Mouse (Mus musculus): ENCODE data around the gene 9130230L23Rik. TPM values are rescaled to one million over a fixed set of nuclear protein-coding genes. Genes with fewer than 3 reads are reported as not detected.

Gene 9130230L23Rik
- polyA plus RNA-seq, 1 experiment from 2014 or later = not detected

- no peak overlapping the region for H3K4me2 ChIP-seq (ENCODE audit: low read length)
- H3K27ac ChIP-seq (ENCODE audit: low read length) = no peak overlapping the region
- ATAC-seq = no peak
- H3K4me3 ChIP-seq (ENCODE audit: low read depth, low read length) = no peak overlapping the region
- no peaks in the 10 kb centered on the region for H3K27me3 ChIP-seq (ENCODE audit: control insufficient read depth, insufficient read depth, low read depth, low read length)
- H3K9ac ChIP-seq (ENCODE audit: low read depth, low read length) = no peak overlapping the region
- H3K9me3 ChIP-seq (replicated peaks; ENCODE audit: control insufficient read depth, low read length, poor library complexity, severe bottlenecking) = no peaks in the 10 kb centered on the region
- WGBS = 94% methylated on average over 2 of the region's 2 CpGs
- H3K36me3 ChIP-seq (ENCODE audit: control insufficient read depth, insufficient read depth, low read length) = no peaks in the 10 kb centered on the region
- no peaks in the 10 kb centered on the region for H3K4me1 ChIP-seq (ENCODE audit: control insufficient read depth, insufficient read depth, low read length)
Measured at GRCm38 (mm10) chr5:66014437-66014836, 10.4 kb upstream of the 9130230L23Rik start.

DNA sequence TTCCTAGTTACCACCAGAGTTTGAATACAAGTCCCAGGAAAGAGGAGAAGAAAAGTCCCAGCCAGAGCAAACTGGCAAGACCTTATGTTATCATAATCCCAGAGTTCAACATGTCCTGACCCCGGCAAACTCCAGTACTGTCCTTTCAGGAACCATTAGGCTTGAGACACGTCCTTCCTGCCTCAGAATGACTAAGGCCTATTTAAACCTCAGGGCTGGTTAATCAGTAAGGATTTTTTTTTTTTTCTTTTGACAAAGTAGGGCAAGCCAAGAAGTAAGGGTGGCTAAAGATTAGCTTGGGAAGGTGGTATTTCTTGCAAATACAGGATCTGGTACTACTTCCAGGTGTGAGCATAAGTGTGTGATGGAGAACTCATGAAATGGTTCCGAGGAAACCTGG lies 9.9 kb upstream of the 9130230L23Rik start:
- Histone ChIP-seq H3K9ac (ENCODE audit: low read depth, low read length) (no peak overlapping the region), H3K4me3 (ENCODE audit: low read depth, low read length) (no peak overlapping the region), H3K27ac (ENCODE audit: low read length) (no peak overlapping the region), H3K4me2 (ENCODE audit: low read length) (no peak overlapping the region), H3K36me3 (ENCODE audit: control insufficient read depth, insufficient read depth, low read length) (no peaks in the 10 kb centered on the region), H3K27me3 (ENCODE audit: control insufficient read depth, insufficient read depth, low read depth, low read length) (no peaks in the 10 kb centered on the region), H3K9me3 (replicated peaks; ENCODE audit: control insufficient read depth, low read length, poor library complexity, severe bottlenecking) (no peaks in the 10 kb centered on the region), H3K4me1 (ENCODE audit: control insufficient read depth, insufficient read depth, low read length) (no peaks in the 10 kb centered on the region)
- no peak for ATAC-seq
- 82% methylated on average over 3 of the region's 3 CpGs for WGBS

- no peak overlapping the region for H3K27ac ChIP-seq (ENCODE audit: low read length)
- no peaks in the 10 kb centered on the region for H3K9me3 ChIP-seq (replicated peaks; ENCODE audit: control insufficient read depth, low read length, poor library complexity, severe bottlenecking)
- no peak overlapping the region for H3K4me2 ChIP-seq (ENCODE audit: low read length)
- no peak overlapping the region for H3K4me3 ChIP-seq (ENCODE audit: low read depth, low read length)
- H3K36me3 ChIP-seq (ENCODE audit: control insufficient read depth, insufficient read depth, low read length) = no peaks in the 10 kb centered on the region
- 91% methylated on average over 15 of the region's 15 CpGs for WGBS
- H3K4me1 ChIP-seq (ENCODE audit: control insufficient read depth, insufficient read depth, low read length) = no peaks in the 10 kb centered on the region
- H3K27me3 ChIP-seq (ENCODE audit: control insufficient read depth, insufficient read depth, low read depth, low read length) = no peaks in the 10 kb centered on the region
- no peak for ATAC-seq
- no peak overlapping the region for H3K9ac ChIP-seq (ENCODE audit: low read depth, low read length)
Measured at GRCm38 (mm10) chr5:66008245-66008967, 4.3 kb upstream of the 9130230L23Rik start.

DNA sequence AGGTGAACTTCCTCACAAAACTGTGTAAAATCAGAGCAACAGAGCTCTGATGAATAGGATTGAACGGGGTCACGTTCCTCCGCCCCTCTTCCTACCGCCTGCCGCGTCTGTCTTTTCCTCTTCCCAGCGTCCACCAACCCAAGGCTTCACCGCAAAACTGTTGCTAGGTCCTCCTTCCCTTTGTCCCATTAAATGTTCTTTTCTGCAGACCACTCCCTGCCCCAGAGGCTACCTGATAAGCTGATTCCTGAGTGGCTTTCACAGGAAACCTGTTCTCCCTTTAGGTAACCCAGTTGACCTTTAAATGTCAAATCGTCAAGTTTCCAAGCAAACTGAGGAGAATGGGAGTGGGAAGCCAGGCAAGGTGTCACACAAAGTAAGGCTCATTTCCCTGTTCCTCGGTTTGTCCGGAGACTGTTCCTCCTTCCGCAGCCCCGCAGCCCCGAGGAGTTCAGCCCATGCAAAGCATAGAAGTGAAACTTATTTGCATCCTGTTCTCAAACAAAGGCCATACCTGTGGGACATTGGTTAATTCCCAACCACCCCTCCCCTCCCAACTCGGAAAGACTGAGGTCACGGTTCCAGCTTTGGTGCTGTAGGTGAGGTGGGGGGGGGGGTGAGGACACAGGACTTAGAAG lies 1.1 kb upstream of the 9130230L23Rik start:
- WGBS = 52% methylated on average over 16 of the region's 16 CpGs

DNA sequence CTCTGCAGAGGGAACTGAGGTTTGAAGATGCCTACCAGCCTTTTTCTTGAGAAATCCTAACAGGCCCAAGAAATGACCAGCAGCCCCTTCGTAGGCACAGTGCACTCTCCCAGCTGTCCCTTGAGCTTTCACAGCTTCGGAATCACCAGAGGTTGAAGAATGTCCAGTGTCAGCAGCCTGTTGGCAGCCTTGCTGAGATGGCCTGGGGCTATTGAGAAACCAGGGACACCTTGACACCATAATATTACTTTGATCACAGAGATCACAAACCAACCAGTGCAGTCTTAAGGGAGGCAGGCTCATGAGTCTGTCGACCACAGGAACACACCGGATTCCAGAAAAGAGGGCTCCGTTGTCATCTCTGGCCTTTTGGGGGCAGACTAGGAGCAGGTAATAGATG lies 2.9 kb downstream of the 9130230L23Rik start:
- Histone ChIP-seq H3K4me1 (ENCODE audit: control insufficient read depth, insufficient read depth, low read length) (no peaks in the 10 kb centered on the region), H3K27ac (ENCODE audit: low read length) (no peak overlapping the region), H3K4me3 (ENCODE audit: low read depth, low read length) (no peak overlapping the region), H3K27me3 (ENCODE audit: control insufficient read depth, insufficient read depth, low read depth, low read length) (no peaks in the 10 kb centered on the region), H3K9me3 (replicated peaks; ENCODE audit: control insufficient read depth, low read length, poor library complexity, severe bottlenecking) (no peaks in the 10 kb centered on the region), H3K36me3 (ENCODE audit: control insufficient read depth, insufficient read depth, low read length) (no peaks in the 10 kb centered on the region), H3K4me2 (ENCODE audit: low read length) (no peak overlapping the region), H3K9ac (ENCODE audit: low read depth, low read length) (no peak overlapping the region)
- 76% methylated on average over 5 of the region's 5 CpGs for WGBS
- ATAC-seq = no peak

More for the DNA sequence above, 1.1 kb upstream of the 9130230L23Rik start:
- no peak overlapping the region for H3K4me3 ChIP-seq (ENCODE audit: low read depth, low read length)
- no peak overlapping the region for H3K4me2 ChIP-seq (ENCODE audit: low read length)
- ATAC-seq = no peak
- H3K36me3 ChIP-seq (ENCODE audit: control insufficient read depth, insufficient read depth, low read length) = no peaks in the 10 kb centered on the region
- H3K4me1 ChIP-seq (ENCODE audit: control insufficient read depth, insufficient read depth, low read length) = no peaks in the 10 kb centered on the region
- H3K27ac ChIP-seq (ENCODE audit: low read length) = no peak overlapping the region
- no peaks in the 10 kb centered on the region for H3K27me3 ChIP-seq (ENCODE audit: control insufficient read depth, insufficient read depth, low read depth, low read length)
- H3K9ac ChIP-seq (ENCODE audit: low read depth, low read length) = no peak overlapping the region
- H3K9me3 ChIP-seq (replicated peaks; ENCODE audit: control insufficient read depth, low read length, poor library complexity, severe bottlenecking) = no peaks in the 10 kb centered on the region

GRCm38 (mm10) chr5:66000567-66001125 lies 3.4 kb downstream of the 9130230L23Rik start:
- H3K27ac ChIP-seq (ENCODE audit: low read length) = no peak overlapping the region
- no peak overlapping the region for H3K9ac ChIP-seq (ENCODE audit: low read depth, low read length)
- no peak overlapping the region for H3K4me3 ChIP-seq (ENCODE audit: low read depth, low read length)
- no peaks in the 10 kb centered on the region for H3K4me1 ChIP-seq (ENCODE audit: control insufficient read depth, insufficient read depth, low read length)
- no peaks in the 10 kb centered on the region for H3K27me3 ChIP-seq (ENCODE audit: control insufficient read depth, insufficient read depth, low read depth, low read length)
- no peaks in the 10 kb centered on the region for H3K9me3 ChIP-seq (replicated peaks; ENCODE audit: control insufficient read depth, low read length, poor library complexity, severe bottlenecking)
- H3K36me3 ChIP-seq (ENCODE audit: control insufficient read depth, insufficient read depth, low read length) = no peaks in the 10 kb centered on the region
- 72% methylated on average over 6 of the region's 6 CpGs for WGBS
- no peak overlapping the region for H3K4me2 ChIP-seq (ENCODE audit: low read length)
- ATAC-seq = no peak

GRCm38 (mm10) chr5:66000074-66000473 lies 4.0 kb downstream of the 9130230L23Rik start:
- Histone ChIP-seq H3K9me3 (replicated peaks; ENCODE audit: control insufficient read depth, low read length, poor library complexity, severe bottlenecking) (no peaks in the 10 kb centered on the region), H3K27ac (ENCODE audit: low read length) (no peak overlapping the region), H3K4me3 (ENCODE audit: low read depth, low read length) (no peak overlapping the region), H3K36me3 (ENCODE audit: control insufficient read depth, insufficient read depth, low read length) (no peaks in the 10 kb centered on the region), H3K9ac (ENCODE audit: low read depth, low read length) (no peak overlapping the region), H3K4me1 (ENCODE audit: control insufficient read depth, insufficient read depth, low read length) (no peaks in the 10 kb centered on the region), H3K27me3 (ENCODE audit: control insufficient read depth, insufficient read depth, low read depth, low read length) (no peaks in the 10 kb centered on the region), H3K4me2 (ENCODE audit: low read length) (no peak overlapping the region)
- 69% methylated on average over 7 of the region's 7 CpGs for WGBS
- ATAC-seq = no peak

- no peaks in the 10 kb centered on the region for H3K36me3 ChIP-seq (ENCODE audit: control insufficient read depth, insufficient read depth, low read length)
- no peak overlapping the region for H3K9ac ChIP-seq (ENCODE audit: low read depth, low read length)
- no peak overlapping the region for H3K27ac ChIP-seq (ENCODE audit: low read length)
- no peaks in the 10 kb centered on the region for H3K27me3 ChIP-seq (ENCODE audit: control insufficient read depth, insufficient read depth, low read depth, low read length)
- ATAC-seq = no peak
- no peak overlapping the region for H3K4me3 ChIP-seq (ENCODE audit: low read depth, low read length)
- H3K4me2 ChIP-seq (ENCODE audit: low read length) = no peak overlapping the region
- no peaks in the 10 kb centered on the region for H3K4me1 ChIP-seq (ENCODE audit: control insufficient read depth, insufficient read depth, low read length)
- H3K9me3 ChIP-seq (replicated peaks; ENCODE audit: control insufficient read depth, low read length, poor library complexity, severe bottlenecking) = no peaks in the 10 kb centered on the region
- 92% methylated on average over 7 of the region's 7 CpGs for WGBS
Measured at GRCm38 (mm10) chr5:65999106-65999505, 5.0 kb downstream of the 9130230L23Rik start.

GRCm38 (mm10) chr5:65997813-65998212 lies 6.3 kb downstream of the 9130230L23Rik start:
- Histone ChIP-seq H3K9me3 (replicated peaks; ENCODE audit: control insufficient read depth, low read length, poor library complexity, severe bottlenecking) (no peaks in the 10 kb centered on the region), H3K4me3 (ENCODE audit: low read depth, low read length) (no peak overlapping the region), H3K4me2 (ENCODE audit: low read length) (no peak overlapping the region), H3K27ac (ENCODE audit: low read length) (no peak overlapping the region), H3K36me3 (ENCODE audit: control insufficient read depth, insufficient read depth, low read length) (no peaks in the 10 kb centered on the region), H3K27me3 (ENCODE audit: control insufficient read depth, insufficient read depth, low read depth, low read length) (no peaks in the 10 kb centered on the region), H3K4me1 (ENCODE audit: control insufficient read depth, insufficient read depth, low read length) (no peaks in the 10 kb centered on the region), H3K9ac (ENCODE audit: low read depth, low read length) (no peak overlapping the region)
- no peak for ATAC-seq

All from midbrain, embryonic 16.5 days (tissue).